Mouse (Mus musculus): ENCODE results near the gene Ces2b. TPM values are rescaled to one million over a fixed set of nuclear protein-coding genes. Genes with fewer than 3 reads are reported as not detected.

Gene Ces2b
- 1.4 and 1.7 TPM in 2 replicates for polyA plus RNA-seq (2015; fragmentation: Nextera tagmentation; extraction: Ambion mirVana)

- no peak within 1 kb of the TSS for H3K9ac ChIP-seq (replicated peaks; ENCODE audit: low read depth)
- no peaks in the 10 kb centered on the region for H3K4me1 ChIP-seq (ENCODE audit: insufficient read depth, low read depth, low read length)
- no peak for TF ChIP-seq CTCF (IDR thresholded peaks at IDR 0.05)
- TF ChIP-seq EP300 (IDR thresholded peaks at IDR 0.05) = no peak
- ATAC-seq = no peak
- WGBS = 41% methylated on average over 5 of the region's 5 CpGs
- H3K27me3 ChIP-seq (replicated peaks; ENCODE audit: insufficient read depth, low read length) = no peaks in the 10 kb centered on the region
- no peak for DNase-seq (ENCODE audit: low spot score)
- H3K27ac ChIP-seq (ENCODE audit: low read length) = no peak within 1 kb of the TSS
- no peaks in the 10 kb centered on the region for H3K9me3 ChIP-seq (ENCODE audit: low read length)
- no peak within 1 kb of the TSS for H3K4me2 ChIP-seq (replicated peaks; ENCODE audit: low read depth, low read length)
- H3K36me3 ChIP-seq (ENCODE audit: insufficient read depth, low read length) = no peaks in the 10 kb centered on the region
- H3K4me3 ChIP-seq (ENCODE audit: low read depth, low read length) = no peak within 1 kb of the TSS
Measured at GRCm38 (mm10) chr8:104831440-104831839, at the start of gene Ces2b. Gene Ces2b (plus strand): TSS chr8:104831572.

- Histone ChIP-seq H3K9ac (replicated peaks; ENCODE audit: low read depth) (no peak overlapping the region), H3K27ac (ENCODE audit: low read length) (no peak overlapping the region), H3K9me3 (ENCODE audit: low read length) (no peaks in the 10 kb centered on the region), H3K36me3 (ENCODE audit: insufficient read depth, low read length) (no peaks in the 10 kb centered on the region), H3K4me2 (replicated peaks; ENCODE audit: low read depth, low read length) (no peak overlapping the region), H3K4me3 (ENCODE audit: low read depth, low read length) (no peak overlapping the region), H3K27me3 (replicated peaks; ENCODE audit: insufficient read depth, low read length) (no peaks in the 10 kb centered on the region), H3K4me1 (ENCODE audit: insufficient read depth, low read depth, low read length) (no peaks in the 10 kb centered on the region)
- ATAC-seq (no peak), DNase-seq (ENCODE audit: low spot score) (no peak)
- WGBS = 46% methylated on average over 1 of the region's 1 CpGs
- TF ChIP-seq CTCF (IDR thresholded peaks at IDR 0.05) (no peak), EP300 (IDR thresholded peaks at IDR 0.05) (no peak)
Measured at GRCm38 (mm10) chr8:104787049-104787448, 44.3 kb upstream of the Ces2b start.

GRCm38 (mm10) chr8:104788929-104789328 is 42.4 kb upstream of the Ces2b start:
- TF ChIP-seq CTCF (IDR thresholded peaks at IDR 0.05) (no peak), EP300 (IDR thresholded peaks at IDR 0.05) (no peak)
- Histone ChIP-seq H3K27me3 (replicated peaks; ENCODE audit: insufficient read depth, low read length) (no peaks in the 10 kb centered on the region), H3K9ac (replicated peaks; ENCODE audit: low read depth) (no peak overlapping the region), H3K4me3 (ENCODE audit: low read depth, low read length) (no peak overlapping the region), H3K36me3 (ENCODE audit: insufficient read depth, low read length) (no peaks in the 10 kb centered on the region), H3K27ac (ENCODE audit: low read length) (no peak overlapping the region), H3K4me1 (ENCODE audit: insufficient read depth, low read depth, low read length) (no peaks in the 10 kb centered on the region), H3K9me3 (ENCODE audit: low read length) (no peaks in the 10 kb centered on the region), H3K4me2 (replicated peaks; ENCODE audit: low read depth, low read length) (no peak overlapping the region)
- ATAC-seq = no peak
- WGBS = 79% methylated on average over 2 of the region's 2 CpGs
- no peak for DNase-seq (ENCODE audit: low spot score)

- H3K4me3 ChIP-seq (ENCODE audit: low read depth, low read length) = no peak overlapping the region
- H3K27ac ChIP-seq (ENCODE audit: low read length) = no peak overlapping the region
- ATAC-seq (no peak), DNase-seq (ENCODE audit: low spot score) (no peak)
- no peaks in the 10 kb centered on the region for H3K9me3 ChIP-seq (ENCODE audit: low read length)
- WGBS = 54% methylated on average over 3 of the region's 3 CpGs
- no peaks in the 10 kb centered on the region for H3K36me3 ChIP-seq (ENCODE audit: insufficient read depth, low read length)
- TF ChIP-seq CTCF (IDR thresholded peaks at IDR 0.05) (peak; percentile 53), EP300 (IDR thresholded peaks at IDR 0.05) (no peak)
- H3K9ac ChIP-seq (replicated peaks; ENCODE audit: low read depth) = no peak overlapping the region
- H3K4me2 ChIP-seq (replicated peaks; ENCODE audit: low read depth, low read length) = no peak overlapping the region
- H3K4me1 ChIP-seq (ENCODE audit: insufficient read depth, low read depth, low read length) = no peaks in the 10 kb centered on the region
- no peaks in the 10 kb centered on the region for H3K27me3 ChIP-seq (replicated peaks; ENCODE audit: insufficient read depth, low read length)
Measured at GRCm38 (mm10) chr8:104789886-104790680, 41.3 kb upstream of the Ces2b start.

- WGBS = 76% methylated on average over 1 of the region's 1 CpGs
- no peak overlapping the region for H3K9ac ChIP-seq (replicated peaks; ENCODE audit: low read depth)
- no peaks in the 10 kb centered on the region for H3K4me1 ChIP-seq (ENCODE audit: insufficient read depth, low read depth, low read length)
- no peak for TF ChIP-seq CTCF (IDR thresholded peaks at IDR 0.05)
- no peak for TF ChIP-seq EP300 (IDR thresholded peaks at IDR 0.05)
- DNase-seq (ENCODE audit: low spot score) = no peak
- H3K4me2 ChIP-seq (replicated peaks; ENCODE audit: low read depth, low read length) = no peak overlapping the region
- H3K36me3 ChIP-seq (ENCODE audit: insufficient read depth, low read length) = no peaks in the 10 kb centered on the region
- no peak overlapping the region for H3K27ac ChIP-seq (ENCODE audit: low read length)
- H3K9me3 ChIP-seq (ENCODE audit: low read length) = no peaks in the 10 kb centered on the region
- H3K27me3 ChIP-seq (replicated peaks; ENCODE audit: insufficient read depth, low read length) = no peaks in the 10 kb centered on the region
- ATAC-seq = no peak
- H3K4me3 ChIP-seq (ENCODE audit: low read depth, low read length) = no peak overlapping the region
Measured at GRCm38 (mm10) chr8:104799385-104799784, 32.0 kb upstream of the Ces2b start.

- 35% methylated on average over 2 of the region's 2 CpGs for WGBS
Measured at GRCm38 (mm10) chr8:104806127-104806526, 25.2 kb upstream of the Ces2b start.

More at GRCm38 (mm10) chr8:104806127-104806526, 25.2 kb upstream of the Ces2b start:
- Histone ChIP-seq H3K27ac (ENCODE audit: low read length) (no peak overlapping the region), H3K9me3 (ENCODE audit: low read length) (no peaks in the 10 kb centered on the region), H3K4me3 (ENCODE audit: low read depth, low read length) (no peak overlapping the region), H3K4me1 (ENCODE audit: insufficient read depth, low read depth, low read length) (no peaks in the 10 kb centered on the region), H3K4me2 (replicated peaks; ENCODE audit: low read depth, low read length) (no peak overlapping the region), H3K9ac (replicated peaks; ENCODE audit: low read depth) (no peak overlapping the region), H3K27me3 (replicated peaks; ENCODE audit: insufficient read depth, low read length) (no peaks in the 10 kb centered on the region), H3K36me3 (ENCODE audit: insufficient read depth, low read length) (no peaks in the 10 kb centered on the region)
- no peak for TF ChIP-seq CTCF (IDR thresholded peaks at IDR 0.05)
- no peak for TF ChIP-seq EP300 (IDR thresholded peaks at IDR 0.05)
- DNase-seq (ENCODE audit: low spot score) (no peak), ATAC-seq (no peak)

All from lung, postnatal 0 days (tissue).